Mouse (Mus musculus) kidney, adult 2 months (tissue): ENCODE measurements around the gene Olfr71. TPM values are rescaled to one million over a fixed set of nuclear protein-coding genes. Genes with fewer than 3 reads are reported as not detected.

Experiments used
- DNase-seq: peaks from one replicate; pipeline ENCODE4 v3.0.0; 2021
- H3K27ac ChIP-seq: fragments of 200-500 bp; 2 replicates; pipeline ENCODE4 v1.5.1; 2012; ENCODE audit warnings: low read depth, low read length, control low read depth, inconsistent platforms; ENCODE audit not compliant: insufficient read depth
- H3K27me3 ChIP-seq: fragments of 200-500 bp; replicated peaks from 2 replicates; pipeline ENCODE4 v1.6.1; 2012; ENCODE audit warnings: mild to moderate bottlenecking, moderate library complexity, low read length, inconsistent platforms; ENCODE audit not compliant: control insufficient read depth, insufficient read depth
- H3K36me3 ChIP-seq: fragments of 200-500 bp; 2 replicates; pipeline ENCODE4 v1.6.1; 2012; ENCODE audit warnings: mild to moderate bottlenecking, moderate library complexity, low read length, inconsistent platforms; ENCODE audit not compliant: control insufficient read depth, insufficient read depth
- H3K4me1 ChIP-seq: fragments of 200-500 bp; 2 replicates; pipeline ENCODE4 v1.6.1; 2011; ENCODE audit warnings: low read length; ENCODE audit not compliant: control insufficient read depth, insufficient read depth
- H3K4me3 ChIP-seq: fragments of 200-500 bp; 2 replicates; pipeline ENCODE4 v1.5.1; 2011; ENCODE audit warnings: mild to moderate bottlenecking, low read depth, low read length, control low read depth; ENCODE audit not compliant: insufficient read depth
- CTCF ChIP-seq: fragments of 200-500 bp; conservative IDR thresholded peaks from 2 replicates; pipeline ENCODE4 v1.5.1; 2011; ENCODE audit warnings: low read depth, mild to moderate bottlenecking, control low read depth, low read length, moderate library complexity, mixed read lengths; ENCODE audit not compliant: insufficient read depth, insufficient read length
- POLR2A ChIP-seq: fragments of 200-500 bp; IDR thresholded peaks from one replicate; pipeline ENCODE4 v1.6.1; 2011; ENCODE audit warnings: low read depth, low read length, control low read depth
- WGBS: fragments of 180-500 bp; shearing (Covaris S2); methylation state at CpG from one replicate; pipeline ENCODE4 v1.1.7; 2018; 5-methylcytosine and 5-hydroxymethylcytosine counted together
- polyA plus RNA-seq: library from polyadenylated mRNA; depleted of rRNA; stranded (reverse); fragments of >200 nt; gene quantifications from 2 replicates; pipeline ENCODE4 v1.2.3, GENCODE M21; 2012; rRNA removed

Gene Olfr71
- polyA plus RNA-seq, 1 experiment, result not detected

DNA sequence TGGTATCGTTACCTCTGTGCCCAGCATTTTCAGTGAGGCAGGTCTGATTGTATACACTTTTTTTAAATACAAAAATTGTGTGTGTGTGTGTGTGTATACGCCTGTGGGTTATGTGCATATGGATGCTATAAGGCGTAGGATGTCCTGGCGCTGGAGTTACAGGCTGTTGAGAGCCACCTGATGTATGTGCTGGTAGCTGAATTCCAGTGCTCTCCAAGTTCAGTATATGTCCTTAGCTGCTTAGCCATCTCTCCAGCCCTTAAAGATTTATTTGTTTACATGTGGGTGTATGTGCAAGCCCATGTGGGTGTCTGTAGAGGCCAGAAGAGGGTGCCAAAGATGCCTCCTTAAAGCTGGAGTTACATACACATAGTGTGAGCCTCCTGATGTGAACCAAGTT, 52.9 kb downstream of the Olfr71 start:
- TF ChIP-seq POLR2A (no peak), CTCF (no peak)
- H3K4me3 ChIP-seq, result no peak overlapping the region

DNA sequence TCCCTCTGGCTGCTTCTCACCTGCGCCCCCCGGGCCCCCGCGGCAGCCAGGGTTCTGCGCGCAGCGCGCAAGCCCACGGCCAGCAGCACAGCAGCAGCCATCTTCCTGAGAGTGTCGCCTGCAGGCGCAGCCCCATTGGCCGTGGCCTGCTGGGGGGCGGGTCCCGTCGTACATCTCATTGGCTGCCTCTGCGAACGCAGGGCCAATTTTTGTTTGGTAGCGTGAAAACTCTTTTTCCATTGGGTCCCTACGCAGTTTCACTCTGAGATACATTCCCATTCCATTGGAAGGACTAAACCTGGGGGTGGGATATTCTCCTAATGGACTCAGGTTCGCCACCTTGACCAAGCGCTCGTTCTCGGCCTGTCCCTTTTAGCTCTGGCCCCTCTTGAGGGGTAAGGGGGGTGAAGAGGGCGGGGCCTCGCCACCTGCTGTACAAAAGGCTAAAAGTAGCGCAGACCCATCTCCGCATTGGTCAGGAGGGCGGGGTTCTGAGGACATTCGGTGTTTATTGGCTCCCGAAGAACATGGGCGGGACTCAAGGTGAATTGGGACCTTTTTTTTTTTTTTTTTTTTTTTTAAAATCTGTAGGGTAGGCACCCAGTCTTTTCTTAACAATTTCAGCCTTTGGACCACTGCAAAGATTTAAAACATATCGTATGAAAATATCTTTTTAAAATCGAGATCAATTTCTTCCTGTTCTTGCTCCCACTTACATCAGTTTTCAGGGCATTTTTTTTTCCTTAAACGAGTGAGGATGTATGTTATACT, 53.5 kb downstream of the Olfr71 start, which contains the start of gene Hint2:
Gene Hint2 (minus strand): TSS at position 128 of the 771 bp plus-strand sequence.
- 1% methylated on average over 34 of the region's 34 CpGs for WGBS

More for the DNA sequence above, 52.9 kb downstream of the Olfr71 start:
- H3K4me1 ChIP-seq, result peaks cover 7% of the 10 kb centered on the region; the same call in 1 of the 2 replicates
- 61% methylated on average over 4 of the region's 4 CpGs for WGBS
- no peak for DNase-seq
- no peaks in the 10 kb centered on the region for H3K27me3 ChIP-seq
- no peak overlapping the region for H3K27ac ChIP-seq
- no peaks in the 10 kb centered on the region for H3K36me3 ChIP-seq

DNA sequence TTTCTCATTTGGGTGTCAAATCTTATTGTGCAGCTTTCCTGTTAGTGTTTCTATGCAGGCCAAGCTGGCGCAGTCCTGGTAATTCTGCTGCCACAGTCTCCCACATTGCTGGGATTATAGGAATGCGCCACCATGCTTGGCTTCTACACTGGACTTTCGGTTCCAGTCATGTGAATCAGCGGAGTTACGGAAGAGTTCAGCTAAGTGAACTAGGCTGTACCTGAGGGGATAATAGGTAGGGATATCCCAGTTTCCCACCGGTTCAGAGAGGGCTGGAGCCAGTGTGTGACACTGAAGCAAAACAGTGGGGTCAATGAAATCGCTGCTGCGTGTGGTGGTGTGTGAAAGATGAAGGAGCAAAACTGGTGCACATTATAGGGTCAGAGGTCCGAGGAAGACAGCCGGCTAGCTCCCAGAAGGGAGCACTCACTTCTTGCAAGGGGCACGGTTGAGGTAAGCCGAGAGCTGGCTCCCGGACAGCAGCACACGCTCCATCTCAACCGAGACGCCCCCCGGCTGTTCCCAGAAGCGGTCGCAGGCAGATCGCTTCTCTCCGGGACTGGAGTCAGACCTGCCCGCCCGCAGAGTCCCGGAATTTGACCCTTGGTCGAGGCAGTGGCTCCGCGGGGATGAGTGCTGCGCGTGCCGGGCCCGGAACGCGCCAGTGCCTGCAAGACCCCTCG, 54.3 kb downstream of the Olfr71 start:
- Histone ChIP-seq H3K27ac (peak overlapping the region; percentile 94), H3K27me3 (no peaks in the 10 kb centered on the region), H3K4me3 (peak overlapping the region; percentile 70), H3K36me3 (no peaks in the 10 kb centered on the region), H3K4me1 (peaks cover 7% of the 10 kb centered on the region; the same call in 1 of the 2 replicates)
- DNase-seq, result peak; percentile 77
- 3% methylated on average over 34 of the region's 34 CpGs for WGBS
- TF ChIP-seq POLR2A (no peak), CTCF (no peak)

More for the DNA sequence above, 53.5 kb downstream of the Olfr71 start, which contains the start of gene Hint2:
- H3K36me3 ChIP-seq, result no peaks in the 10 kb centered on the region
- peak; percentile 99 for DNase-seq
- peak within 1 kb of the TSS; percentile 70 for H3K4me3 ChIP-seq
- peaks cover 7% of the 10 kb centered on the region; the same call in 1 of the 2 replicates for H3K4me1 ChIP-seq
- no peaks in the 10 kb centered on the region for H3K27me3 ChIP-seq
- peak within 1 kb of the TSS; percentile 94 for H3K27ac ChIP-seq
- TF ChIP-seq CTCF (no peak), POLR2A (peak; percentile 88)

Other genes starting within 250 kb of the Olfr71 start
- 0.23 and 1.4 TPM in 2 replicates for gene Sit1, start 226.5 kb downstream of the Olfr71 start, polyA plus RNA-seq
- gene Ccdc107, start 217.4 kb downstream of the Olfr71 start, polyA plus RNA-seq, result 529 and 664 TPM in 2 replicates
- 17.3 and 26.6 TPM in 2 replicates for gene Arhgef39, start 210.6 kb downstream of the Olfr71 start, polyA plus RNA-seq
- 4.9 and 5.8 TPM in 2 replicates for gene Car9, start 203.3 kb downstream of the Olfr71 start, polyA plus RNA-seq
- gene Tpm2, start 186.5 kb downstream of the Olfr71 start, polyA plus RNA-seq, result 10.8 and 51.9 TPM in 2 replicates
- 58.2 and 74.5 TPM in 2 replicates for gene Creb3, start 147.9 kb downstream of the Olfr71 start, polyA plus RNA-seq
- 92.1 and 106 TPM in 2 replicates for gene Tln1, start 147.6 kb downstream of the Olfr71 start, polyA plus RNA-seq
- 41.2 and 46.9 TPM in 2 replicates for gene Rgp1, start 131.5 kb downstream of the Olfr71 start, polyA plus RNA-seq
- gene Gba2, start 131.4 kb downstream of the Olfr71 start, polyA plus RNA-seq, result 12.2 and 13.9 TPM in 2 replicates
- gene Msmp, start 125.8 kb downstream of the Olfr71 start, polyA plus RNA-seq, result 2.9 and 4.7 TPM in 2 replicates
- gene Npr2, start 78.3 kb downstream of the Olfr71 start, polyA plus RNA-seq, result 38.0 and 41.5 TPM in 2 replicates
- 2.2 and 2.4 TPM in 2 replicates for gene Spag8, start 56.7 kb downstream of the Olfr71 start, polyA plus RNA-seq
- 374 and 465 TPM in 2 replicates for gene Hint2, start 53.8 kb downstream of the Olfr71 start, polyA plus RNA-seq
- 8.3 and 8.6 TPM in 2 replicates for gene Tmem8b, start 41.3 kb downstream of the Olfr71 start, polyA plus RNA-seq
- gene Fam221b, start 41.1 kb downstream of the Olfr71 start, polyA plus RNA-seq, result 0.09 and 0.12 TPM in 2 replicates
- not detected in 2 replicates for gene Olfr70, start 9.4 kb downstream of the Olfr71 start, polyA plus RNA-seq
- gene Hrct1, start 16.9 kb upstream of the Olfr71 start, polyA plus RNA-seq, result 4.8 and 5.1 TPM in 2 replicates
- gene Spaar, start 19.8 kb upstream of the Olfr71 start, polyA plus RNA-seq, result 2.4 and 2.5 TPM in 2 replicates
- gene Olfr159, start 60.8 kb upstream of the Olfr71 start, polyA plus RNA-seq, result not detected in 2 replicates
- gene Olfr156, start 113.6 kb upstream of the Olfr71 start, polyA plus RNA-seq, result not detected in 2 replicates
- not detected in 2 replicates for gene Olfr157, start 129.9 kb upstream of the Olfr71 start, polyA plus RNA-seq
- gene Olfr155, start 141.3 kb upstream of the Olfr71 start, polyA plus RNA-seq, result not detected in 2 replicates
- 8.5 and 10.3 TPM in 2 replicates for gene Reck, start 165.3 kb upstream of the Olfr71 start, polyA plus RNA-seq
- gene Glipr2, start 247.1 kb upstream of the Olfr71 start, polyA plus RNA-seq, result 3.3 and 4.7 TPM in 2 replicates